Mouse (Mus musculus) mesoderm, embryonic 11.5 days (tissue): ENCODE measurements around the gene Gm11168.
A peak's percentile ranks its signal among the peaks of the same experiment; 100 is the strongest.
"Not testable (repeated sequence)": the region's sequence is repeated elsewhere in the genome, so short reads cannot be mapped to it uniquely, and the experiment has no call there.

Source experiments
- DNase-seq: peaks from one replicate; pipeline ENCODE4 v3.0.0-alpha.2; 2012; ENCODE audit warnings: low read depth, low spot score

The Gm11168 gene

DNA sequence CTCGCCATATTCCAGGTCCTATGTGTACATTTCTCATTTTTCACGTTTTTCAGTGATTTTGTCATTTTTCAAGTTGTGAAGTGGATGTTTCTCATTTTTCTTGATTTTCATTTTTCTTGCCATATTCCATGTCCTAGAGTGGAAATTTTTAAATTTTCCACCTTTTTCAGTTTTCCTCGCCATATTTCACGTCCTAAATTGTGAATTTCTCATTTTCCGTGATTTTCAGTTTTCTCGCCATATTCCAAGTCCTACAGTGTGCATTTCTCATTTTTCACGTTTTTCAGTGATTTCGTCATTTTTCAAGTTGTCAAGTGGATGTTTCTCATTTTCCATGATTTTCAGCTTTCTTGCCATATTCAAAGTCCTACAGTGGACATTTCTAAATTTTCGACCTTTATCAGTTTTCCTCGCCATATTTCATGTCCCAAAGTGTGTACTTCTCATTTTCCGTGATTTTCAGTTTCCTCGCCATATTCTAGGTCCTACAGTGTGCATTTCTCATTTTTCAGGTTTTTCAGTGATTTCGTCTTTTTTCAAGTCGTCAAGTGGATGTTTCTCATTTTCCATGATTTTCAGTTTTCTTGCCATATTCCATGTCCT, at the start of gene Gm11168:
Gene Gm11168 (plus strand): TSS at position 553 of the 603 bp plus-strand sequence.
- not testable (repeated sequence) for DNase-seq

DNA sequence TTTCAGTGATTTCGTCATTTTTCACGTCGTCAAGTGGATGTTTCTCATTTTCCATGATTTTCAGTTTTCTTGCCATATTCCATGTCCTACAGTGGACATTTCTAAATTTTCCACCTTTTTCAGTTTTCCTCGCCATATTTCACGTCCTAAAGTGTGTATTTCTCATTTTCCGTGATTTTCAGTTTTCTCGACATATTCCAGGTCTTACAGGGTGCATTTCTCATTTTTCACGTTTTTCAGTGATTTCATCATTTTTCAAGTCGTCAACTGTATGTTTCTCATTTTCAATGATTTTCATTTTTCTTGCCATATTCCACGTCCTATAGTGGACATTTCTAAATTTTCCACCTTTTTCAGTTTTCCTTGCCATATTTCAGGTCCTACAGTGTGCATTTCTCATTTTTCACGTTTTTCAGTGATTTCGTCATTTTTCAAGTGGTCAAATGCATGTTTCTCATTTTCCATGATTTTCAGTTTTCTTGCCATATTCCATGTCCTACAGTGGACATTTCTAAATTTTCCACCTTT, 2.6 kb upstream of the Gm11168 start, which contains the start of gene Gm10722:
Gene Gm10722 (plus strand): TSS at position 478 of the 528 bp plus-strand sequence.
- peak; percentile 68 for DNase-seq

DNA sequence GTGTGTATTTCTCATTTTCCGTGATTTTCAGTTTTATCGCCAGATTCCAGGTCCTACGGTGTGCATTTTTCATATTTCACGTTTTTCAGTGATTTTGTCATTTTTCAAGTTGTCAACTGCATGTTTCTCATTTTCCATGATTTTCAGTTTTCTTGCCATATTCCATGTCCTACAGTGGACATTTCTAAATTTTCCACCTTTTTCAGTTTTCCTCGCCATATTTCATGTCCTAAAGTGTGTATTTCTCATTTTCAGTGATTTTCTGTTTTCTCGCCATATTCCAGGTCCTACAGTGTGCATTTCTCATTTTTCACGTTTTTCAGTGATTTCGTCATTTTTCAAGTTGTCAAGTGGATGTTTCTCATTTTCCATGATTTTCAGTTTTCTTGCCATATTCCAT, 2.1 kb upstream of the Gm11168 start:
- DNase-seq, result not testable (repeated sequence)

- DNase-seq, result peak; percentile 27
Measured at GRCm38 (mm10) chr9:3001948-3002659, 1.0 kb upstream of the Gm11168 start.

DNA sequence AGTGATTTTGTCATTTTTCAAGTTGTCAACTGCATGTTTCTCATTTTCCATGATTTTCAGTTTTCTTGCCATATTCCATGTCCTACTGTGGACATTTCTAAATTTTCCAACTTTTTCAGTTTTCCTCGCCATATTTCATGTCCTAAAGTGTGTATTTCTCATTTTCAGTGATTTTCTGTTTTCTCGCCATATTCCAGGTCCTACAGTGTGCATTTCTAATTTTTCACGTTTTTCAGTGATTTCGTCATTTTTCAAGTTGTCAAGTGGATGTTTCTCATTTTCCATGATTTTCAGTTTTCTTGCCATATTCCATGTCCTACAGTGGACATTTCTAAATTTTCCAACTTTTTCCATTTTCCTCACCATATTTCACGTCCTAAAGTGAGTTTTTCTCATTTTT, 3.0 kb downstream of the Gm11168 start:
- DNase-seq, result not testable (repeated sequence)

- not testable (repeated sequence) for DNase-seq
Measured at GRCm38 (mm10) chr9:3006636-3007035, 3.5 kb downstream of the Gm11168 start.

DNA sequence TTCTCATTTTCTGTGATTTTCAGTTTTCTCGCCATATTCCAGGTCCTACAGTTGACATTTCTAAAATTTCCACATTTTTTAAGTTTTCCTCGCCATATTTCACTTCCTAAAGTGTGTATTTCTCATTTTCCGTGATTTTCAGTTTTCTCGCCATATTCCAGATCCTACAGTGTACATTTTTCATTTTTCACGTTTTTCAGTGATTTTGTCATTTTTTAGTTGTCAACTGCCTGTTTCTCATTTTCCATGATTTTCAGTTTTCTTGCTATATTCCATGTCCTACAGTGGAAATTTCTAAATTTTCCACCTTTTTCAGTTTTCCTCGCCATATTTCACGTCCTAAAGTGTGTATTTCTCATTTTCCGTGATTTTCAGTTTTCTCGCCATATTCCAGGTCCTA, 4.1 kb downstream of the Gm11168 start:
- DNase-seq, result peak; percentile 50

- not testable (repeated sequence) for DNase-seq
Measured at GRCm38 (mm10) chr9:3009331-3009730, 6.2 kb downstream of the Gm11168 start.

DNA sequence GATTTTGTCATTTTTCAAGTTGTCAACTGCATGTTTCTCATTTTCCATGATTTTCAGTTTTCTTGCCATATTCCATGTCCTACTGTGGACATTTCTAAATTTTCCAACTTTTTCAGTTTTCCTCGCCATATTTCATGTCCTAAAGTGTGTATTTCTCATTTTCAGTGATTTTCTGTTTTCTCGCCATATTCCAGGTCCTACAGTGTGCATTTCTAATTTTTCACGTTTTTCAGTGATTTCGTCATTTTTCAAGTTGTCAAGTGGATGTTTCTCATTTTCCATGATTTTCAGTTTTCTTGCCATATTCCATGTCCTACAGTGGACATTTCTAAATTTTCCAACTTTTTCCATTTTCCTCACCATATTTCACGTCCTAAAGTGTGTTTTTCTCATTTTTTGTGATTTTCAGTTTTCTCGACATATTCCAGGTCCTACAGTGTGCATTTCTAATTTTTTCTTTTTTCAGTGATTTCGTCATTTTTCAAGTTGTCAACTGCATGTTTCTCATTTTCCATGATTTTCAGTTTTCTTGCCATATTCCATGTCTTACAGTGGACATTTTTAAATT, 9.0 kb downstream of the Gm11168 start:
- DNase-seq, result not testable (repeated sequence)

DNA sequence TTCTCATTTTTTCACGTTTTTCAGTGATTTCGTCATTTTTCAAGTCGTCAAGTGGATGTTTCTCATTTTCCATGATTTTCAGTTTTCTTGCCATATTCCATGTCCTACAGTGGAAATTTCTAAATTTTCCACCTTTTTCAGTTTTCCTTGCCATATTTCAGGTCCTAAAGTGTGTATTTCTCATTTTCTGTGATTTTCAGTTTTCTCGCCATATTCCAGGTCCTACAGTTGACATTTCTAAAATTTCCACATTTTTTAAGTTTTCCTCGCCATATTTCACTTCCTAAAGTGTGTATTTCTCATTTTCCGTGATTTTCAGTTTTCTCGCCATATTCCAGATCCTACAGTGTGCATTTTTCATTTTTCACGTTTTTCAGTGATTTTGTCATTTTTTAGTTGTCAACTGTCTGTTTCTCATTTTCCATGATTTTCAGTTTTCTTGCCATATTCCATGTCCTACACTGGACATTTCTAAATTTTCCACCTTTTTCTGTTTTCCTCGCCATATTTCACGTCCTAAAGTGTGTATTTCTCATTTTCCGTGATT, 9.7 kb downstream of the Gm11168 start, which contains the start of gene Gm10721:
Gene Gm10721 (plus strand): TSS at position 408 of the 547 bp plus-strand sequence.
- not testable (repeated sequence) for DNase-seq

DNA sequence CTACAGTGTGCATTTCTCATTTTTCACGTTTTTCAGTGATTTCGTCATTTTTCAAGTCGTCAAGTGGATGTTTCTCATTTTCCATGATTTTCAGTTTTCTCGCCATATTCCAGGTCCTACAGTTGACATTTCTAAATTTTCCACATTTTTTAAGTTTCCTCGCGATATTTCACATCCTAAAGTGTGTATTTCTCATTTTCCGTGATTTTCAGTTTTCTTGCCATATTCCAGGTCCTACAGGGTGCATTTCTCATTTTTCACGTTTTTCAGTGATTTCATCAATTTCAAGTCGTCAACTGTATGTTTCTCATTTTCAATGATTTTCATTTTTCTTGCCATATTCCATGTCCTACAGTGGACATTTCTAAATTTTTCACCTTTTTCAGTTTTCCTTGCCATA, 12.2 kb downstream of the Gm11168 start, which contains the start of gene Gm10720:
Gene Gm10720 (plus strand): TSS at position 301 of the 400 bp plus-strand sequence.
- not testable (repeated sequence) for DNase-seq

- DNase-seq, result not testable (repeated sequence)
Measured at GRCm38 (mm10) chr9:3015896-3016295, 12.8 kb downstream of the Gm11168 start.

DNA sequence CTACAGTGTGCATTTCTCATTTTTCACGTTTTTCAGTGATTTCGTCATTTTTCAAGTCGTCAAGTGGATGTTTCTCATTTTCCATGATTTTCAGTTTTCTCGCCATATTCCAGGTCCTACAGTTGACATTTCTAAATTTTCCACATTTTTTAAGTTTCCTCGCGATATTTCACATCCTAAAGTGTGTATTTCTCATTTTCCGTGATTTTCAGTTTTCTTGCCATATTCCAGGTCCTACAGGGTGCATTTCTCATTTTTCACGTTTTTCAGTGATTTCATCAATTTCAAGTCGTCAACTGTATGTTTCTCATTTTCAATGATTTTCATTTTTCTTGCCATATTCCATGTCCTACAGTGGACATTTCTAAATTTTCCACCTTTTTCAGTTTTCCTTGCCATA, 14.0 kb downstream of the Gm11168 start, which contains the start of gene Gm10719:
Gene Gm10719 (plus strand): TSS at position 301 of the 400 bp plus-strand sequence.
- DNase-seq, result not testable (repeated sequence)

DNA sequence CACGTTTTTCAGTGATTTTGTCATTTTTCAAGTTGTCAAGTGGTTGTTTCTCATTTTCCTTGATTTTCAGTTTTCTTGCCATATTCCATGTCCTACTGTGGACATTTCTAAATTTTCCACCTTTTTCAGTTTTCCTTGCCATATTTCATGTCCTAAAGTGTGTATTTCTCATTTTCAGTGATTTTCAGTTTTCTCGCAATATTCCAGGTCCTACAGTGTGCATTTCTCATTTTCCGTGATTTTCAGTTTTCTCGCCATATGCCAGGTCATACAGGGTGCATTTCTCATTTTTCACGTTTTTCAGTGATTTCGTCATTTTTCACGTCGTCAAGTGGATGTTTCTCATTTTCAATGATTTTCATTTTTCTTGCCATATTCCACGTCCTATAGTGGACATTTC, 15.8 kb downstream of the Gm11168 start:
- DNase-seq, result not testable (repeated sequence)

GRCm38 (mm10) chr9:3019835-3020727, 16.9 kb downstream of the Gm11168 start:
- not testable (repeated sequence) for DNase-seq

- DNase-seq, result peak; percentile 53
Measured at GRCm38 (mm10) chr9:3022316-3023008, 19.3 kb downstream of the Gm11168 start.

DNA sequence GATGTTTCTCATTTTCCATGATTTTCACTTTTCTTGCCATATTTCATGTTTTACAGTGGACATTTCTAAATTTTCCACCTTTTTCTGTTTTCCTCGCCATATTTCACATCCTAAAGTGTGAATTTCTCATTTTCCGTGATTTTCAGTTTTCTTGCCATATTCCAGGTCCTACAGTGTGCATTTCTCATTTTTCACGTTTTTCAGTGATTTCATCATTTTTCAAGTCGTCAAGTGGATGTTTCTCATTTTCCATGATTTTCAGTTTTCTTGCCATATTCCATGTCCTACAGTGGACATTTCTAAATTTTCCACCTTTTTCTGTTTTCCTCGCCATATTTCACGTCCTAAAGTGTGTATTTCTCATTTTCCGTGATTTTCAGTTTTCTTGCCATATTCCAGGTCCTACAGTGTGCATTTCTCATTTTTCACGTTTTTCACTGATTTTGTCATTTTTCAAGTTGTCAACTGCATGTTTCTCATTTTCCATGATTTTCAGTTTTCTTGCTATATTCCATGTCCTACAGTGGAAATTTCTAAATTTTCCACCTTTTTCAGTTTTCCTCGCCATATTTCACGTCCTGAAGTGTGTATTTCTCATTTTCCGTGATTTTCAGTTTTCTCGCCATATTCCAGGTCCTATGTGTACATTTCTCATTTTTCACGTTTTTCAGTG, 20.3 kb downstream of the Gm11168 start, which contains the start of gene Gm10718:
Gene Gm10718 (plus strand): TSS at position 236 of the 673 bp plus-strand sequence.
- DNase-seq, result not testable (repeated sequence)

DNA sequence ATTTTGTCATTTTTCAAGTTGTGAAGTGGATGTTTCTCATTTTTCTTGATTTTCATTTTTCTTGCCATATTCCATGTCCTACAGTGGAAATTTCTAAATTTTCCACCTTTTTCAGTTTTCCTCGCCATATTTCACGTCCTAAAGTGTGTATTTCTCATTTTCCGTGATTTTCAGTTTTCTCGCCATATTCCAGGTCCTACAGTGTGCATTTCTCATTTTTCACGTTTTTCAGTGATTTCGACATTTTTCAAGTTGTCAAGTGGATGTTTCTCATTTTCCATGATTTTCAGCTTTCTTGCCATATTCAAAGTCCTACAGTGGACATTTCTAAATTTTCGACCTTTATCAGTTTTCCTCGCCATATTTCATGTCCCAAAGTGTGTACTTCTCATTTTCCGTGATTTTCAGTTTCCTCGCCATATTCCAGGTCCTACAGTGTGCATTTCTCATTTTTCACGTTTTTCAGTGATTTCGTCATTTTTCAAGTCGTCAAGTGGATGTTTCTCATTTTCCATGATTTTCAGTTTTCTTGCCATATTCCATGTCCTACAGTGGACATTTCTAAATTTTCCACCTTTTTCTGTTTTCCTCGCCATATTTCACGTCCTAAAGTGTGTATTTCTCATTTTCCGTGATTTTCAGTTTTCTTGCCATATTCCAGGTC, 21.0 kb downstream of the Gm11168 start:
- not testable (repeated sequence) for DNase-seq
